Mouse (Mus musculus): ENCODE results near the gene Neurod1. TPM values are rescaled to one million over a fixed set of nuclear protein-coding genes. Genes with fewer than 3 reads are reported as not detected.

The Neurod1 gene
- polyA plus RNA-seq, 1 experiment = 3.4 TPM

DNA sequence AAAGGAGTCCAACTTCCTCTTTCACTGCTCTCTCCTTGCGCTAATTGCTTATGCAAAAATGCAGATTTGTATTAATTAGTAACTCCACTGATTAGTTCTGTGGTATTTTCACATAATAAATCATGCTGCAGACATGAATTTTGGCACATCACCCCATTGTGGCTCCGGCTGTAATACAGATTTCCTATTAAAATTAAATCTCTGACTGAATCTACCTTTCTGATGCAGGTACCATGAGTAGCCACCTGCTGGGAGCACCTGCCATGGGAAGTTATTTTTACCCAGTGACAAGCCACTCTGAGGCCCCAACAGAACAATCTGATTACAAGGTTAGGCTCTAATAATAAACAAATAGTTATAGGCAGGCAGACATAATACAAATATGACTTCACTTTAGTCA, 5.3 kb upstream of the Neurod1 start:
- no peaks in the 10 kb centered on the region for H3K4me1 ChIP-seq (ENCODE audit: control insufficient read depth, insufficient read depth, low read length)
- peaks cover 5% of the 10 kb centered on the region; the same call in 1 of the 2 replicates for H3K9me3 ChIP-seq (replicated peaks; ENCODE audit: control insufficient read depth, insufficient read depth, low read length, poor library complexity, severe bottlenecking)
- no peaks in the 10 kb centered on the region for H3K27me3 ChIP-seq (ENCODE audit: control insufficient read depth, insufficient read depth, low read length, poor library complexity, severe bottlenecking)
- H3K4me3 ChIP-seq (ENCODE audit: low read depth, low read length) = no peak overlapping the region
- no peaks in the 10 kb centered on the region for H3K36me3 ChIP-seq (ENCODE audit: control insufficient read depth, insufficient read depth, low read length, poor library complexity, severe bottlenecking)
- TF ChIP-seq EP300 (IDR thresholded peaks at IDR 0.05; ENCODE audit: insufficient read depth, low read depth, low read length) (no peak), CTCF (IDR thresholded peaks at IDR 0.05; ENCODE audit: low read depth, low read length) (no peak), POLR2A (IDR thresholded peaks at IDR 0.05; ENCODE audit: insufficient read depth, low read length) (no peak)
- no peak overlapping the region for H3K27ac ChIP-seq (ENCODE audit: insufficient read depth, low read length)
- H3K9ac ChIP-seq (ENCODE audit: low read depth, poor library complexity, severe bottlenecking) = no peak overlapping the region

DNA sequence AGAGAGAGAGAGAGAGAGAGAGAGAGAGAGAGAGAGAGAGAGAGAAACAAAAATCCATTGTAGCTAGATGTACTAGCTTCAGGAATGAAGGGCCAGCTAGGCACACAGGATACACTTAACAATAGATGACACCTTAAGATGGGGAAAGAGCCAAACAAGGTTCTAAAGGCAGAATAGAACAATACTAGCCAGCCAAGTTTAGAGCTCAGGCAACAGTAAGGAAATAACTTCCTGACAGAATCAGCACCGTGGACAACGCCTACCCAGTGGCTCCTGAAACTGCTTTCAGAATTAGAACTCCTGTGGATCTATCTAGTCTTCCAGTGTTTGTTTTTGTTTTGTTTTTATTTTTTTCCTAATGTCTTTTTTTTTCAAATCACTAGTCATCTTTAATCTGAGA, 4.0 kb upstream of the Neurod1 start:
- no peaks in the 10 kb centered on the region for H3K36me3 ChIP-seq (ENCODE audit: control insufficient read depth, insufficient read depth, low read length, poor library complexity, severe bottlenecking)
- no peaks in the 10 kb centered on the region for H3K9me3 ChIP-seq (replicated peaks; ENCODE audit: control insufficient read depth, insufficient read depth, low read length, poor library complexity, severe bottlenecking)
- H3K27ac ChIP-seq (ENCODE audit: insufficient read depth, low read length) = no peak overlapping the region
- H3K4me1 ChIP-seq (ENCODE audit: control insufficient read depth, insufficient read depth, low read length) = no peaks in the 10 kb centered on the region
- H3K9ac ChIP-seq (ENCODE audit: low read depth, poor library complexity, severe bottlenecking) = no peak overlapping the region
- no peak overlapping the region for H3K4me3 ChIP-seq (ENCODE audit: low read depth, low read length)
- no peak for TF ChIP-seq EP300 (IDR thresholded peaks at IDR 0.05; ENCODE audit: insufficient read depth, low read depth, low read length)
- TF ChIP-seq CTCF (IDR thresholded peaks at IDR 0.05; ENCODE audit: low read depth, low read length) = no peak
- no peak for TF ChIP-seq POLR2A (IDR thresholded peaks at IDR 0.05; ENCODE audit: insufficient read depth, low read length)
- peaks cover 4% of the 10 kb centered on the region; the same call in 1 of the 2 replicates for H3K27me3 ChIP-seq (ENCODE audit: control insufficient read depth, insufficient read depth, low read length, poor library complexity, severe bottlenecking)

DNA sequence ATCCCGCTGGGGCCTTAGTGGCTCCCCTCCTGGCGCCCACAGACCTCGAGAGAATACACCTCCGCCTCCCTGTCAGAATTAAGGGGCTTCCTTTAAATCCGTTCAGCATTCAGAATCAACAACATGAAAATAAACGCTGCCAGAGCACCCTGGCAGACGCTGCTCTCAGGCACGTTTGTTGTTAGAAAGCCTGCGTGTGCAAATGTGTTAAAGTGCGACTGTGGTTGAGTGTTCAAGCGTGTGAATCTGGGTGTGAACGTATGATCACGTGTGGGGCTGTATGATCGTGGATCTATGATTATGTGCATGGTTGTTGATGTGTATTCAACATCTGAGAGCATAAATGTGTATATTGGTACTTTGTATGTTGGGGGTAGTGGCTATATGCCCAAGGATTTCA, 3.6 kb upstream of the Neurod1 start:
- no peak overlapping the region for H3K4me3 ChIP-seq (ENCODE audit: low read depth, low read length)
- H3K27me3 ChIP-seq (ENCODE audit: control insufficient read depth, insufficient read depth, low read length, poor library complexity, severe bottlenecking) = peaks cover 5% of the 10 kb centered on the region; the same call in 1 of the 2 replicates
- H3K4me1 ChIP-seq (ENCODE audit: control insufficient read depth, insufficient read depth, low read length) = no peaks in the 10 kb centered on the region
- no peaks in the 10 kb centered on the region for H3K9me3 ChIP-seq (replicated peaks; ENCODE audit: control insufficient read depth, insufficient read depth, low read length, poor library complexity, severe bottlenecking)
- TF ChIP-seq EP300 (IDR thresholded peaks at IDR 0.05; ENCODE audit: insufficient read depth, low read depth, low read length) (no peak), POLR2A (IDR thresholded peaks at IDR 0.05; ENCODE audit: insufficient read depth, low read length) (no peak), CTCF (IDR thresholded peaks at IDR 0.05; ENCODE audit: low read depth, low read length) (no peak)
- H3K9ac ChIP-seq (ENCODE audit: low read depth, poor library complexity, severe bottlenecking) = no peak overlapping the region
- no peaks in the 10 kb centered on the region for H3K36me3 ChIP-seq (ENCODE audit: control insufficient read depth, insufficient read depth, low read length, poor library complexity, severe bottlenecking)
- H3K27ac ChIP-seq (ENCODE audit: insufficient read depth, low read length) = no peak overlapping the region

DNA sequence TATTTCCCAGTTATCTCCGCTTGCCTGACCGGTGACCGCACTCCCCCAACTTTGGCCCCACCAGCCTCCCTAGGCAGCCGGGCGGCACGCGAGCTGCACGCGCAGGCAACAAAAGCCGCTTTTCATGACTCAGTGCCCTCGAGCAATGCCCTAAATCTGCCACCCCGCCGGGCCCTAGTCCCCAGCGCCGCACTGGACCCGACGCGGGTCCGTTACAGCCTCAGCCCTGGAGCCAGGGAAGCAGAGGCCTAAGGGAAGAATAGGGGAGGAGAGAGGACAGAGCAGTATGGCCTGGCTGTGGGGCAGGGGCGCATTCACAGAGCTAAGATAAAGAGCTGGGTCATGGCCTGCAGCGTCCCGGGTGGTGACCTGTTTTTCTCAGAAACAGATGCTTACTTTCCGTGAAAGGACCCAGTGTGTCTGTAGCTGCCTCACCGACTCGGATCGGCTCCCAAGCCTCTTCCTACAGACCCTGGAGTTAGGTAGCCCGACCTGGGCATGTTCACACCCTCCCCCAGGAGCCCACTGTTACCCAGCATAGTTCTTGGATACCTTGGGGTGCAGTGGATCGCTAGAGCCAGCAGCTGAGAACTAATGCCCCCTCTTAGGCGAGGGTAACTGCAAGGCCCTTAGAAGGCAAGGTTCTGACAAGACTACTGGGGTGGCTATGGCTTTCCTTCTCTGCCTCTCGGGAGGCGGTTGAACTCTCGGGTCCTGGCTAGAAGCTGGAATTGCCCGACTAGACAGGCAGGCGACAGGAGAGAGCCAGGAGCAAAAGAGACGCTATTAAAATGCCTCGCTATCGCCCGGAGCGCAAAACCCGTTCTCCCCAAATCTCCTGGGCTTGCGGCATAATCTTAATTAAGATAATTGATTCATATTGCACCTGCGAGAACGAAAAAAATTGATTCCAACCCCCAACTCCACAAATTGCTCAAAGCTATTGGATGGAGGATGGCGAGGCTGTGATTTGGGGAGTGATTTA, 2.8 kb upstream of the Neurod1 start:
- Histone ChIP-seq H3K36me3 (ENCODE audit: control insufficient read depth, insufficient read depth, low read length, poor library complexity, severe bottlenecking) (no peaks in the 10 kb centered on the region), H3K4me3 (ENCODE audit: low read depth, low read length) (peak overlapping the region; percentile 37), H3K4me1 (ENCODE audit: control insufficient read depth, insufficient read depth, low read length) (no peaks in the 10 kb centered on the region)

DNA sequence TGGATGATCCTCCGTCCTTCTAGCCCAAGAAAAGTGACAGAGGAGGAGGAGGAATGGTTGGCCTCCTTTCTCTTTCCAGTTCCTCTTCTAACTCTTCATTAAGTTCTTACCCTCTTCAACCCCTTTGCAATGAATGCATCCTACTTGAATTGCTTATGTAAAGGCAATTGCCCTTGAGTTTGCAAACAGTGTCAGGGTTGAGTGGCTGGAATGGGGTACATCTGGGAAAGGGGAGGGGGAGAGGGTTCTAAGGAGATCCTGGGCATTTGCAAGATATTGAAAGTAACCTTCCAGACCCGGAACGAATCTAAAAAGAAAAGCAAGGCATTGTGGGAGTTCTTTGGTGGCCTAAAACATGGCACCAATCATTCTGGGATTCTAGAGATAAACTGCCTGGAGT, 1.4 kb upstream of the Neurod1 start:
- no peaks in the 10 kb centered on the region for H3K9me3 ChIP-seq (replicated peaks; ENCODE audit: control insufficient read depth, insufficient read depth, low read length, poor library complexity, severe bottlenecking)
- H3K27ac ChIP-seq (ENCODE audit: insufficient read depth, low read length) = no peak overlapping the region; the same call in 1 of the 2 replicates
- no peaks in the 10 kb centered on the region for H3K4me1 ChIP-seq (ENCODE audit: control insufficient read depth, insufficient read depth, low read length)
- no peaks in the 10 kb centered on the region for H3K36me3 ChIP-seq (ENCODE audit: control insufficient read depth, insufficient read depth, low read length, poor library complexity, severe bottlenecking)
- TF ChIP-seq POLR2A (IDR thresholded peaks at IDR 0.05; ENCODE audit: insufficient read depth, low read length) = no peak
- no peak for TF ChIP-seq CTCF (IDR thresholded peaks at IDR 0.05; ENCODE audit: low read depth, low read length)
- peak; percentile 60 for TF ChIP-seq EP300 (IDR thresholded peaks at IDR 0.05; ENCODE audit: insufficient read depth, low read depth, low read length)
- peaks cover 5% of the 10 kb centered on the region; the same call in 1 of the 2 replicates for H3K27me3 ChIP-seq (ENCODE audit: control insufficient read depth, insufficient read depth, low read length, poor library complexity, severe bottlenecking)
- H3K4me3 ChIP-seq (ENCODE audit: low read depth, low read length) = no peak overlapping the region
- no peak overlapping the region for H3K9ac ChIP-seq (ENCODE audit: low read depth, poor library complexity, severe bottlenecking)

More for the DNA sequence above, 2.8 kb upstream of the Neurod1 start:
- no peak for TF ChIP-seq CTCF (IDR thresholded peaks at IDR 0.05; ENCODE audit: low read depth, low read length)
- 0 out of 2 replicates have a peak, but pooled peaks have one; percentile 7 for TF ChIP-seq EP300 (IDR thresholded peaks at IDR 0.05; ENCODE audit: insufficient read depth, low read depth, low read length)
- H3K27ac ChIP-seq (ENCODE audit: insufficient read depth, low read length) = no peak overlapping the region
- peak overlapping the region; percentile 25 for H3K9ac ChIP-seq (ENCODE audit: low read depth, poor library complexity, severe bottlenecking)
- H3K27me3 ChIP-seq (ENCODE audit: control insufficient read depth, insufficient read depth, low read length, poor library complexity, severe bottlenecking) = peaks cover 5% of the 10 kb centered on the region; the same call in 1 of the 2 replicates
- no peaks in the 10 kb centered on the region for H3K9me3 ChIP-seq (replicated peaks; ENCODE audit: control insufficient read depth, insufficient read depth, low read length, poor library complexity, severe bottlenecking)

DNA sequence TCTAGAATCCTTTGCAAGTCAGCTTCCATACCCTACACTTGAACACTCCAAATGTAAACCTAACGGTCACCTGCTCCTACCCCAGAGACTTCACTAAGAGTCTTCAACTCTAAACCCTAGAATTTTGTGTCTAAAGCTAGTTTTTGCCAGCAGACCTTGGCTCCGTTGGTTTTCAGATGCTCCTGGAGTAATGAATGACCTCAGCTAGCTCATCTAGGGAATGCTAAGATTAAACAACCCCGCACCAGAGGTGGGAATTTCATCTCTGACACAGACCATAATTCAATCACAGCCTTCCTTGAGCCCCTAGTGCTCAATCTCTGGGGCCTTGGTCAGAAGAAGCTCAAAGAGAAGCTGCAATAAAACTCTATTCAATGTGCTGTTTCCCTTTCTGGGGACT, 883 bp upstream of the Neurod1 start:
- TF ChIP-seq POLR2A (IDR thresholded peaks at IDR 0.05; ENCODE audit: insufficient read depth, low read length) = no peak
- TF ChIP-seq CTCF (IDR thresholded peaks at IDR 0.05; ENCODE audit: low read depth, low read length) = no peak
- no peak for TF ChIP-seq EP300 (IDR thresholded peaks at IDR 0.05; ENCODE audit: insufficient read depth, low read depth, low read length)
- H3K27ac ChIP-seq (ENCODE audit: insufficient read depth, low read length) = no peak overlapping the region
- H3K9ac ChIP-seq (ENCODE audit: low read depth, poor library complexity, severe bottlenecking) = no peak overlapping the region
- peaks cover 5% of the 10 kb centered on the region; the same call in 1 of the 2 replicates for H3K27me3 ChIP-seq (ENCODE audit: control insufficient read depth, insufficient read depth, low read length, poor library complexity, severe bottlenecking)
- H3K4me3 ChIP-seq (ENCODE audit: low read depth, low read length) = no peak overlapping the region
- no peaks in the 10 kb centered on the region for H3K36me3 ChIP-seq (ENCODE audit: control insufficient read depth, insufficient read depth, low read length, poor library complexity, severe bottlenecking)
- H3K9me3 ChIP-seq (replicated peaks; ENCODE audit: control insufficient read depth, insufficient read depth, low read length, poor library complexity, severe bottlenecking) = no peaks in the 10 kb centered on the region
- H3K4me1 ChIP-seq (ENCODE audit: control insufficient read depth, insufficient read depth, low read length) = no peaks in the 10 kb centered on the region

All from ES-Bruce4 (cell line).